Mouse (Mus musculus): ENCODE data around the gene Ell. TPM values are rescaled to one million over a fixed set of nuclear protein-coding genes. Genes with fewer than 3 reads are reported as not detected.

Ell gene
- polyA plus RNA-seq, 1 experiment from 2014 or later = 17.8 TPM

- H3K4me1 ChIP-seq (ENCODE audit: control insufficient read depth, insufficient read depth, low read length) = 0 out of 2 replicates have a peak, but pooled peaks cover 9% of the 10 kb centered on the region
- ATAC-seq (ENCODE audit: low read depth) = 0 out of 2 replicates have a peak, but pooled peaks have one; percentile 9
- H3K27me3 ChIP-seq (ENCODE audit: control insufficient read depth, insufficient read depth, low read length) = peaks cover 4% of the 10 kb centered on the region; the same call in 1 of the 2 replicates
- H3K4me3 ChIP-seq (ENCODE audit: low read depth, low read length) = peak overlapping the region; percentile 38; the same call in 1 of the 2 replicates
- H3K9ac ChIP-seq (replicated peaks; ENCODE audit: low read depth, low read length) = no peak overlapping the region
- no peaks in the 10 kb centered on the region for H3K9me3 ChIP-seq (ENCODE audit: control insufficient read depth, low read length)
- no peak overlapping the region for H3K4me2 ChIP-seq (ENCODE audit: low read depth, low read length)
- H3K36me3 ChIP-seq (ENCODE audit: control insufficient read depth, insufficient read depth, low read length) = no peaks in the 10 kb centered on the region
- no peak overlapping the region for H3K27ac ChIP-seq (ENCODE audit: low read depth, low read length)
- 13% methylated on average over 22 of the region's 22 CpGs for WGBS
Observed at GRCm38 (mm10) chr8:70630532-70631381, 91.5 kb downstream of the Ell start.

GRCm38 (mm10) chr8:70631436-70631835 lies 92.2 kb downstream of the Ell start:
- H3K9ac ChIP-seq (replicated peaks; ENCODE audit: low read depth, low read length) = no peak overlapping the region
- H3K4me2 ChIP-seq (ENCODE audit: low read depth, low read length) = no peak overlapping the region
- no peaks in the 10 kb centered on the region for H3K9me3 ChIP-seq (ENCODE audit: control insufficient read depth, low read length)
- H3K36me3 ChIP-seq (ENCODE audit: control insufficient read depth, insufficient read depth, low read length) = no peaks in the 10 kb centered on the region
- H3K27ac ChIP-seq (ENCODE audit: low read depth, low read length) = no peak overlapping the region
- H3K4me1 ChIP-seq (ENCODE audit: control insufficient read depth, insufficient read depth, low read length) = 0 out of 2 replicates have a peak, but pooled peaks cover 9% of the 10 kb centered on the region
- H3K4me3 ChIP-seq (ENCODE audit: low read depth, low read length) = no peak overlapping the region
- peaks cover 4% of the 10 kb centered on the region; the same call in 1 of the 2 replicates for H3K27me3 ChIP-seq (ENCODE audit: control insufficient read depth, insufficient read depth, low read length)
- 17% methylated on average over 20 of the region's 24 CpGs for WGBS
- ATAC-seq (ENCODE audit: low read depth) = no peak

GRCm38 (mm10) chr8:70632346-70632892 lies 93.2 kb downstream of the Ell start, which contains the start of gene Gdf15:
TSS of gene Gdf15 (minus strand) at chr8:70632456.
- peaks cover 4% of the 10 kb centered on the region; the same call in 1 of the 2 replicates for H3K27me3 ChIP-seq (ENCODE audit: control insufficient read depth, insufficient read depth, low read length)
- no peaks in the 10 kb centered on the region for H3K36me3 ChIP-seq (ENCODE audit: control insufficient read depth, insufficient read depth, low read length)
- H3K9ac ChIP-seq (replicated peaks; ENCODE audit: low read depth, low read length) = no peak within 1 kb of the TSS
- WGBS = 84% methylated on average over 6 of the region's 6 CpGs
- no peak within 1 kb of the TSS for H3K4me3 ChIP-seq (ENCODE audit: low read depth, low read length)
- no peaks in the 10 kb centered on the region for H3K9me3 ChIP-seq (ENCODE audit: control insufficient read depth, low read length)
- ATAC-seq (ENCODE audit: low read depth) = no peak
- H3K4me2 ChIP-seq (ENCODE audit: low read depth, low read length) = no peak within 1 kb of the TSS
- H3K4me1 ChIP-seq (ENCODE audit: control insufficient read depth, insufficient read depth, low read length) = 0 out of 2 replicates have a peak, but pooled peaks cover 9% of the 10 kb centered on the region
- no peak within 1 kb of the TSS for H3K27ac ChIP-seq (ENCODE audit: low read depth, low read length)

- Histone ChIP-seq H3K9me3 (ENCODE audit: control insufficient read depth, low read length) (no peaks in the 10 kb centered on the region), H3K9ac (replicated peaks; ENCODE audit: low read depth, low read length) (no peak overlapping the region), H3K4me1 (ENCODE audit: control insufficient read depth, insufficient read depth, low read length) (0 out of 2 replicates have a peak, but pooled peaks cover 9% of the 10 kb centered on the region), H3K27ac (ENCODE audit: low read depth, low read length) (no peak overlapping the region), H3K4me3 (ENCODE audit: low read depth, low read length) (no peak overlapping the region), H3K27me3 (ENCODE audit: control insufficient read depth, insufficient read depth, low read length) (peaks cover 4% of the 10 kb centered on the region; the same call in 1 of the 2 replicates), H3K4me2 (ENCODE audit: low read depth, low read length) (no peak overlapping the region), H3K36me3 (ENCODE audit: control insufficient read depth, insufficient read depth, low read length) (no peaks in the 10 kb centered on the region)
- no peak for ATAC-seq (ENCODE audit: low read depth)
- WGBS = 63% methylated on average over 6 of the region's 6 CpGs
Observed at GRCm38 (mm10) chr8:70634066-70634465, 94.8 kb downstream of the Ell start.

GRCm38 (mm10) chr8:70635527-70635926 lies 96.3 kb downstream of the Ell start:
- ATAC-seq (ENCODE audit: low read depth) = no peak
- no peaks in the 10 kb centered on the region for H3K36me3 ChIP-seq (ENCODE audit: control insufficient read depth, insufficient read depth, low read length)
- no peak overlapping the region for H3K27ac ChIP-seq (ENCODE audit: low read depth, low read length)
- H3K4me2 ChIP-seq (ENCODE audit: low read depth, low read length) = no peak overlapping the region
- H3K9ac ChIP-seq (replicated peaks; ENCODE audit: low read depth, low read length) = no peak overlapping the region
- 82% methylated on average over 6 of the region's 6 CpGs for WGBS
- H3K4me1 ChIP-seq (ENCODE audit: control insufficient read depth, insufficient read depth, low read length) = no peaks in the 10 kb centered on the region
- no peak overlapping the region for H3K4me3 ChIP-seq (ENCODE audit: low read depth, low read length)
- H3K27me3 ChIP-seq (ENCODE audit: control insufficient read depth, insufficient read depth, low read length) = peaks cover 4% of the 10 kb centered on the region; the same call in 1 of the 2 replicates
- H3K9me3 ChIP-seq (ENCODE audit: control insufficient read depth, low read length) = no peaks in the 10 kb centered on the region

- Histone ChIP-seq H3K27ac (ENCODE audit: low read depth, low read length) (no peak overlapping the region), H3K4me1 (ENCODE audit: control insufficient read depth, insufficient read depth, low read length) (no peaks in the 10 kb centered on the region), H3K36me3 (ENCODE audit: control insufficient read depth, insufficient read depth, low read length) (no peaks in the 10 kb centered on the region), H3K27me3 (ENCODE audit: control insufficient read depth, insufficient read depth, low read length) (no peaks in the 10 kb centered on the region), H3K9ac (replicated peaks; ENCODE audit: low read depth, low read length) (no peak overlapping the region), H3K4me3 (ENCODE audit: low read depth, low read length) (no peak overlapping the region), H3K4me2 (ENCODE audit: low read depth, low read length) (no peak overlapping the region), H3K9me3 (ENCODE audit: control insufficient read depth, low read length) (no peaks in the 10 kb centered on the region)
- 66% methylated on average over 8 of the region's 8 CpGs for WGBS
- ATAC-seq (ENCODE audit: low read depth) = no peak
Observed at GRCm38 (mm10) chr8:70636838-70637237, 97.6 kb downstream of the Ell start.

GRCm38 (mm10) chr8:70638752-70639151 lies 99.5 kb downstream of the Ell start:
- 76% methylated on average over 9 of the region's 9 CpGs for WGBS
- ATAC-seq (ENCODE audit: low read depth) = no peak

More at GRCm38 (mm10) chr8:70638752-70639151, 99.5 kb downstream of the Ell start:
- H3K4me1 ChIP-seq (ENCODE audit: control insufficient read depth, insufficient read depth, low read length) = no peaks in the 10 kb centered on the region
- no peaks in the 10 kb centered on the region for H3K9me3 ChIP-seq (ENCODE audit: control insufficient read depth, low read length)
- H3K36me3 ChIP-seq (ENCODE audit: control insufficient read depth, insufficient read depth, low read length) = no peaks in the 10 kb centered on the region
- H3K27ac ChIP-seq (ENCODE audit: low read depth, low read length) = no peak overlapping the region
- no peak overlapping the region for H3K9ac ChIP-seq (replicated peaks; ENCODE audit: low read depth, low read length)
- H3K4me2 ChIP-seq (ENCODE audit: low read depth, low read length) = no peak overlapping the region
- H3K4me3 ChIP-seq (ENCODE audit: low read depth, low read length) = no peak overlapping the region
- H3K27me3 ChIP-seq (ENCODE audit: control insufficient read depth, insufficient read depth, low read length) = no peaks in the 10 kb centered on the region
